Mouse (Mus musculus): ENCODE measurements around the gene Cntrob. TPM values are rescaled to one million over a fixed set of nuclear protein-coding genes. Genes with fewer than 3 reads are reported as not detected.

Gene Cntrob
- polyA plus RNA-seq, 1 experiment from 2014 or later, result 44.2 TPM

DNA sequence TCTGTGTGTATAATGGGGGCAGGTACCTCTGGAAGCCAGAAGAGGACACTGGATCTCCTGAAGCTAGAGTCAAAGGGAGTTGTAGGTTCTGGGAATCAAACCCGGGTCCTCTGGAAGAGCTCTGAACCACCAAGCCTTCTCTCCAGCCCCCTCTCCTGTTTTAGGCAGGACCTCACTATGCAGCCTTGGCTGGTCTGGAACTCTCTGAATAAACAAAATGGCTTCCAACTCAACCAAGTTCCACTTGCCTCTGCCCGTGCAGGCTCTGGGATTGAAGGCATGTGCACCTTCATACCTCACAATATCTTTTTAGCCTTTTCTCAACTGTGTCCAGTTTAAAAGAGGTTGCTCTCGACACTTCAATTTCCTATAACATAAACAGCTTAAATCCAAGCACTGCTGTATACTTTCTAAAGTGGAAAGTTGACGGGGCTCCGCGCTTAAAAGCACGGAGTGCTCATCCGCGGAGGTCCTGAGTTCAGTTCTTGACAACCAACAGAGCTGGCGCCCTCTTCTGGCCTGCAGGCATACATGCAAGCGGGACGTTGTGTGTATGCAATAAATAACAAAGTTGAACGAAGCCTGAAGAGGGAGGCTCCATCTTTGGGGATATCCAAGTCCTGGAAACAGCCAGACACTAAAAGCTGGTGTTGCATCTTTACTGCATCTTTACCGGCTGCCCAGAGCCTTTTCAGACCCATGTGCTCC, 72.3 kb downstream of the Cntrob start:
- Histone ChIP-seq H3K4me3 (no peak overlapping the region), H3K27me3 (ENCODE audit: poor library complexity, severe bottlenecking) (0 out of 2 replicates have a peak, but pooled peaks cover 7% of the 10 kb centered on the region), H3K9me3 (no peaks in the 10 kb centered on the region), H3K27ac (no peak overlapping the region), H3K4me1 (peaks cover 9% of the 10 kb centered on the region), H3K36me3 (replicated peaks) (no peaks in the 10 kb centered on the region)
- 67% methylated on average over 14 of the region's 14 CpGs for WGBS
- no peak for DNase-seq (ENCODE audit: extremely low spot score, low spot score)

DNA sequence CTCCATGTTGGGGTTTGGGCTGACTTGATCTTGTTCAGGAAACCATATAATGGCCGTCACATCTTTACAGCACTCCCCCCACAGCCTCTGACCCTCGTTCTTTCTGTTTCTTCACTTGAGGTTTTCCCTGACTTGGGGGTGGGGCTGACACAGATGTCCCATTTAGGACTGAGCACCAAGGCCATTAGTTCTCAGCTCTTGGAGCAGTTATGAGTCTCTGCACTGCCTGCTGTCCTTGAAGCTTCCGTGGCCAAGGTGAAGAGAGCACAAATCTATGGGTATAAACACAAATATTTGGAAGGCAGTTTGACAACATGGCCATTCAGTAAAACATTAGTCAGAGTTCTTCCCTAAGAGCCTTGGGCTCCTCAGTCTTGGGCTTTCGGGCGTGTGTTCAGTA, 73.5 kb downstream of the Cntrob start:
- Histone ChIP-seq H3K4me1 (peaks cover 14% of the 10 kb centered on the region), H3K36me3 (replicated peaks) (no peaks in the 10 kb centered on the region), H3K27me3 (ENCODE audit: poor library complexity, severe bottlenecking) (0 out of 2 replicates have a peak, but pooled peaks cover 7% of the 10 kb centered on the region), H3K27ac (no peak overlapping the region), H3K4me3 (no peak overlapping the region), H3K9me3 (no peaks in the 10 kb centered on the region)
- no peak for DNase-seq (ENCODE audit: extremely low spot score, low spot score)
- 91% methylated on average over 5 of the region's 5 CpGs for WGBS

Other genes with a start within 250 kb of the Cntrob start
- 51.3 and 57.6 TPM in 2 replicates for gene Vamp2, start 235.3 kb downstream of the Cntrob start, polyA plus RNA-seq (2016; fragmentation: Nextera tagmentation; extraction: Ambion mirVana)
- 7.3 and 9.0 TPM in 2 replicates for gene Per1, start 228.6 kb downstream of the Cntrob start, polyA plus RNA-seq (2016; fragmentation: Nextera tagmentation; extraction: Ambion mirVana)
- gene Hes7, start 203.4 kb downstream of the Cntrob start, polyA plus RNA-seq (2016; fragmentation: Nextera tagmentation; extraction: Ambion mirVana), result 0.16 and 0.17 TPM in 2 replicates
- gene 9130213A22Rik, start 201.2 kb downstream of the Cntrob start, polyA plus RNA-seq (2016; fragmentation: Nextera tagmentation; extraction: Ambion mirVana), result 0.11 and 0.16 TPM in 2 replicates
- gene Aloxe3, start 197.9 kb downstream of the Cntrob start, polyA plus RNA-seq (2016; fragmentation: Nextera tagmentation; extraction: Ambion mirVana), result 0.26 and 0.28 TPM in 2 replicates
- gene Alox12b, start 166.8 kb downstream of the Cntrob start, polyA plus RNA-seq (2016; fragmentation: Nextera tagmentation; extraction: Ambion mirVana), result 0.05 TPM in 1 of 2 replicates, not detected in the other
- 0.10 TPM in 1 of 2 replicates, not detected in the other for gene Alox8, start 125.9 kb downstream of the Cntrob start, polyA plus RNA-seq (2016; fragmentation: Nextera tagmentation; extraction: Ambion mirVana)
- 0.04 and 0.06 TPM in 2 replicates for gene Gucy2e, start 86.7 kb downstream of the Cntrob start, polyA plus RNA-seq (2016; fragmentation: Nextera tagmentation; extraction: Ambion mirVana)
- gene Trappc1, start 205 bp upstream of the Cntrob start, polyA plus RNA-seq (2016; fragmentation: Nextera tagmentation; extraction: Ambion mirVana), result 170 and 179 TPM in 2 replicates
- 1.1 and 1.2 TPM in 2 replicates for gene Kcnab3, start 2.5 kb upstream of the Cntrob start, polyA plus RNA-seq (2016; fragmentation: Nextera tagmentation; extraction: Ambion mirVana)
- 17.0 and 19.7 TPM in 2 replicates for gene Rnf227, start 16.7 kb upstream of the Cntrob start, polyA plus RNA-seq (2016; fragmentation: Nextera tagmentation; extraction: Ambion mirVana)
- gene Chd3, start 45.6 kb upstream of the Cntrob start, polyA plus RNA-seq (2016; fragmentation: Nextera tagmentation; extraction: Ambion mirVana), result 40.7 and 44.9 TPM in 2 replicates
- gene Naa38, start 71.7 kb upstream of the Cntrob start, polyA plus RNA-seq (2016; fragmentation: Nextera tagmentation; extraction: Ambion mirVana), result 131 and 136 TPM in 2 replicates
- 47.3 and 54.6 TPM in 2 replicates for gene Cyb5d1, start 71.9 kb upstream of the Cntrob start, polyA plus RNA-seq (2016; fragmentation: Nextera tagmentation; extraction: Ambion mirVana)
- gene Tmem88, start 74.5 kb upstream of the Cntrob start, polyA plus RNA-seq (2016; fragmentation: Nextera tagmentation; extraction: Ambion mirVana), result 23.3 and 23.4 TPM in 2 replicates
- gene Kdm6b, start 89.9 kb upstream of the Cntrob start, polyA plus RNA-seq (2016; fragmentation: Nextera tagmentation; extraction: Ambion mirVana), result 31.7 TPM in 2 replicates
- gene Dnah2, start 225.3 kb upstream of the Cntrob start, polyA plus RNA-seq (2016; fragmentation: Nextera tagmentation; extraction: Ambion mirVana), result 1.5 TPM in 2 replicates
- 27.9 and 28.7 TPM in 2 replicates for gene Efnb3, start 236.4 kb upstream of the Cntrob start, polyA plus RNA-seq (2016; fragmentation: Nextera tagmentation; extraction: Ambion mirVana)

Measured in forebrain, embryonic 10.5 days (tissue).